Mouse (Mus musculus) frontal cortex, adult 2 months (tissue): ENCODE measurements around the gene Mindy4. TPM values are rescaled to one million over a fixed set of nuclear protein-coding genes. Genes with fewer than 3 reads are reported as not detected.

ENCODE experiments used
- DNase-seq, 2 experiments: peaks; one replicate each; pipeline ENCODE4 v3.0.0; 2022; ENCODE audit warnings: low spot score in 1 of 2; ENCODE audit errors: extremely low spot score in 1 of 2
- polyA plus RNA-seq: library from polyadenylated mRNA; depleted of rRNA; stranded (reverse); fragments of >200 nt; gene quantifications from 2 replicates; pipeline ENCODE4 v1.2.3, GENCODE M21; 2012; rRNA removed

The Mindy4 gene
- polyA plus RNA-seq, 1 experiment, result 10.2 TPM

DNA sequence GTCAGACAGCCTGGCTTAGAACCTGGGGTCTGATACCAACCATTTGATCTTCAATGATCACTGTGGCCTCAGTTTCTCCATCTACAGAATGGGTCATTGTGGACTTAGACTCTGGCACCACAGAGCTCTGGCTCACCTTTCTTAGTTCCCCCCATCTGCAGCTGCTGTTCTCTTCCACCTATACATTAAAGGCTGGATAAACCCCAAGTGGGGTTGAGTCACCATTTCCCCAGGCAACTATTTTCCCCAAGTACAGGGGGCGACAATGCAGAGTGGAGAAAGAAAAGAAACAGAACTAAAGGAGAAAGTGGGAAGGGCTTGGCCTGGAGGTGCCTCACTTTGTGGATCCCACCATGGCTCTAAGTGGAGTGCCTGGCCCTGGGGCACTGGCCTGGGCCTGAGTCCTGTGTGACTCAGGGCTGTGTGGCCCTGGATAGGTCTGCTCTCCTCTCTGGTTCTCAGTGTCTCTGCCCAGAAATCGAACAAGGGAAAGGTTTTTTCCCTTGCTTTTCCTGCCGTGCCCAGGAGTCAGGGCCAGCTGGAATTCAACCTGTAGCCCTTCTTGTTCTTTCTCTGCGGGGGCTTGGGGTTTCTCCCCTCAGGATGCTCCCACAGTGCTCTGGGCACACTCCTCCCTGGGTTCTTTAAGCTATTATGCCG lies 153.9 kb downstream of the Mindy4 start:
- DNase-seq, result no peak

GRCm38 (mm10) chr6:55357636-55358031 lies 154.5 kb downstream of the Mindy4 start:
- no peak for DNase-seq

DNA sequence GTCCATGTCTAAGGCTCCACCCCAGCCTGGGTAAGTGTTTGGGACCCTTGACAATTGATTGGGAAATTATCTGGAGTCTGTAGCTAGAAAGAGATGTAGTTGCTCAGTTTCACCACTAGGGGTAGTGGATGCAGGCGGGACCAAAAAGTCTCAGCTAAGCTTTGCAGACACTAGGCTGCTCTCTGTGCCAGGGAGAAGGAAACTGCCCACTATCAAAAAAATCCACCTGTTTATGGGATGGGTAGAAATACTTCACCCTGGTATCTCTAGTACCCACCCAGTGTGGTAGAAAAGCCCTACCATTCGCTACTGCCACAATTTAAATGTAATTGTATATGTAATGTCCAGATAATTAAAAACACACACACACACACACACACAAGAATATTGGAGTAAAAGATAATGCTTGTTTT lies 155.6 kb downstream of the Mindy4 start:
- DNase-seq, result no peak

GRCm38 (mm10) chr6:55362663-55363062 lies 159.5 kb downstream of the Mindy4 start:
- DNase-seq, result no peak

DNA sequence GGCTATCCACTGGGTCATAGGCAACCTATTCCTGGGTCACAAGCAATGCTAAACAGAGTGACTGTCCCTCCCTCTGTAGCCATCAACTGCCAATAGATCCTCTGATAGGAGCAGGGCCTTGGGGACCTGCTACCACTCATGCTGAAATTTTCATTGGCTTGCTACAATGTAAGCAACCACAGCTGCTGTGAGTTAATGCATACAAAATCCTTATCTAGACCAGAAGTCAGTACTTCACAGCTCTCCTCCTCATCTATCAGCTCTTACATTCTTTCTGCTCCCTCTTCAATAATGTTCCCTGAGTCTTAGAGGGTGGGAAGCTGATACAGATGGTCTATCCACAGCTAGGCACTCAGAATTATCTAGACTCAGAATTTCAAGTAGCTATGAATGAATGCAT lies 163.9 kb downstream of the Mindy4 start:
- no peak for DNase-seq

Other genes starting within 250 kb of the Mindy4 start
- 4.7 and 5.2 TPM in 2 replicates for gene Nod1, start 230.8 kb upstream of the Mindy4 start, polyA plus RNA-seq
- gene Ggct, start 210.4 kb upstream of the Mindy4 start, polyA plus RNA-seq, result 15.2 and 17.5 TPM in 2 replicates
- 81.7 and 84.0 TPM in 2 replicates for gene Gars, start 165.4 kb upstream of the Mindy4 start, polyA plus RNA-seq
- 2.3 and 2.7 TPM in 2 replicates for gene Crhr2, start 70.4 kb upstream of the Mindy4 start, polyA plus RNA-seq
- 4.0 and 4.6 TPM in 2 replicates for gene Inmt, start 28.3 kb upstream of the Mindy4 start, polyA plus RNA-seq
- gene Aqp1, start 133.0 kb downstream of the Mindy4 start, polyA plus RNA-seq, result 15.1 and 19.6 TPM in 2 replicates
- gene Ghrhr, start 172.9 kb downstream of the Mindy4 start, polyA plus RNA-seq, result 0.04 and 0.08 TPM in 2 replicates
- gene Adcyap1r1, start 248.6 kb downstream of the Mindy4 start, polyA plus RNA-seq, result 119 and 133 TPM in 2 replicates